Mouse (Mus musculus): ENCODE measurements around the gene Sap25.

DNA sequence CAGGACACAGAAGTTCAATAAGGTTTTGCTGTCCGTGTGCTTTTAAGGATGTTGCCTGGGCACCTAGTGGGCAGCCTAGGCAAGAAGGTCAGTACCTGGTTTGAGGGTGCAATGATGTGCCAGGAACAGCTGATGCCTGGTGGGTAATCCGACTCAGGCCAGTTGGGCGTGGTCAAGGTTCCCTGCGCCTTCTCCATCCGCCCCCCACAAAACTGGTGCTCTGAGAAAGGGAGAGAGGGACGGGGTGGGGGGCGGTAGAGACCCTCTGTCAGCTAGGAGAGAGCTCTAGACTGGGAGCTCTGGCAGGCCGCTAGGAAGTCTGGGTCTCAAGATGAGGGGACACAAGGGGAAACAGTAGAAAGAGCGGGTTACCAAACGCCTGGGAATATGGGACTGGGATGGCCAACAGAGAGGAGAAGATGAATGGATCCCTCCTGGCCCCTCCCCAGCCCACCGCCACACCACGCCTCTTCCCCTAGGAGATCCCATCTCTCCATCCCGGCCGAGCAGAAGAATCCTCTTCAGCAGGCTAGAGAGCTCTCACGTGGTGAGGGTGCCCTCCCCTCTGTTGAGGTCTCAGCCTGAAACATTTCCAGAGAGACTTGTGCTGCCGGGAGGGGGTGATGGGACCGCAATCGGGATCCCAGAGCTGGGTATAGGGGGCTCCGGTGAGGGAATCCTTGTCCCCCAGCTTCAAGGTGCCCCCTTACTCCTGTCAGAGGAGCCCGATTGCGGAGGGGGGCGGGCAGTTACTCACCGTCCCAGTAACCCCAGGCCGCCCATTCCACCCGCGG lies 33.1 kb upstream of the Sap25 start:
- no peak for TF ChIP-seq MAFK (IDR thresholded peaks at IDR 0.05; ENCODE audit: insufficient read depth, low read depth, low read length)
- no peak for TF ChIP-seq ZC3H11A (IDR thresholded peaks at IDR 0.05; ENCODE audit: borderline replicate concordance, low read depth, low read length)
